Mouse (Mus musculus) brain, embryonic 18.5 days (tissue): ENCODE data around the gene Pitpnc1.

Experiments
- DNase-seq: peaks from one replicate; pipeline ENCODE4 v3.0.0-alpha.2; 2012; ENCODE audit warnings: low read depth, low spot score

Pitpnc1 gene

GRCm38 (mm10) chr11:107331425-107331824, 139.1 kb downstream of the Pitpnc1 start:
- no peak for DNase-seq

- no peak for DNase-seq
Measured at GRCm38 (mm10) chr11:107327326-107327725, 143.2 kb downstream of the Pitpnc1 start.

- no peak for DNase-seq
Measured at GRCm38 (mm10) chr11:107325739-107326725, 144.5 kb downstream of the Pitpnc1 start.

GRCm38 (mm10) chr11:107325226-107325625, 145.3 kb downstream of the Pitpnc1 start:
- DNase-seq: no peak

GRCm38 (mm10) chr11:107323173-107323572, 147.3 kb downstream of the Pitpnc1 start:
- DNase-seq: no peak

GRCm38 (mm10) chr11:107322226-107322625, 148.3 kb downstream of the Pitpnc1 start:
- DNase-seq: no peak

- no peak for DNase-seq
Measured at GRCm38 (mm10) chr11:107321819-107322218, 148.7 kb downstream of the Pitpnc1 start.

- no peak for DNase-seq
Measured at GRCm38 (mm10) chr11:107319861-107320260, 150.6 kb downstream of the Pitpnc1 start.

- no peak for DNase-seq
Measured at GRCm38 (mm10) chr11:107317653-107318281, 152.7 kb downstream of the Pitpnc1 start.

- no peak for DNase-seq
Measured at GRCm38 (mm10) chr11:107315475-107315874, 155.0 kb downstream of the Pitpnc1 start.

GRCm38 (mm10) chr11:107310338-107311121, 160.0 kb downstream of the Pitpnc1 start:
- DNase-seq: no peak

- peak; percentile 32 for DNase-seq
Measured at GRCm38 (mm10) chr11:107306170-107306569, 164.3 kb downstream of the Pitpnc1 start.

- no peak for DNase-seq
Measured at GRCm38 (mm10) chr11:107302141-107302540, 168.4 kb downstream of the Pitpnc1 start.

GRCm38 (mm10) chr11:107300235-107300634, 170.3 kb downstream of the Pitpnc1 start:
- no peak for DNase-seq

- DNase-seq: no peak
Measured at GRCm38 (mm10) chr11:107299511-107300120, 170.9 kb downstream of the Pitpnc1 start.

GRCm38 (mm10) chr11:107296176-107296575, 174.3 kb downstream of the Pitpnc1 start:
- no peak for DNase-seq

GRCm38 (mm10) chr11:107292036-107292435, 178.5 kb downstream of the Pitpnc1 start:
- no peak for DNase-seq

- DNase-seq: no peak
Measured at GRCm38 (mm10) chr11:107288186-107288563, 182.3 kb downstream of the Pitpnc1 start.

- no peak for DNase-seq
Measured at GRCm38 (mm10) chr11:107287215-107288185, 183.0 kb downstream of the Pitpnc1 start.

- no peak for DNase-seq
Measured at GRCm38 (mm10) chr11:107285731-107286130, 184.8 kb downstream of the Pitpnc1 start.
